Mouse (Mus musculus) stomach, postnatal 0 days (tissue): ENCODE measurements around the gene Dph1. TPM values are rescaled to one million over a fixed set of nuclear protein-coding genes. Genes with fewer than 3 reads are reported as not detected.

Experiments
- ATAC-seq: fragments of 200-750 bp; cut with Nextera tagmentation; 2 replicates; pipeline ENCODE4 v1.8.0; 2017; ENCODE audit not compliant: low FRiP score, low TSS enrichment
- DNase-seq: peaks from one replicate; pipeline ENCODE4 v3.0.0-alpha.2; 2016; ENCODE audit warnings: low spot score
- H3K27ac ChIP-seq: fragments of 300-500 bp; sonication (generic); replicated peaks from 2 replicates; pipeline ENCODE4 v1.5.1; 2014; ENCODE audit warnings: mild to moderate bottlenecking, control low read depth
- H3K27me3 ChIP-seq: fragments of 300-500 bp; sonication (generic); 2 replicates; pipeline ENCODE4 v1.6.1; 2014; ENCODE audit warnings: low read length; ENCODE audit not compliant: control insufficient read depth, insufficient read depth
- H3K36me3 ChIP-seq: fragments of 300-500 bp; sonication (generic); 2 replicates; pipeline ENCODE4 v1.6.1; 2014; ENCODE audit warnings: low read length, mixed read lengths; ENCODE audit not compliant: control insufficient read depth, insufficient read depth
- H3K4me1 ChIP-seq: fragments of 300-500 bp; sonication (generic); replicated peaks from 2 replicates; pipeline ENCODE4 v1.6.1; 2014; ENCODE audit warnings: antibody characterized with exemption; ENCODE audit not compliant: control insufficient read depth, insufficient read depth
- H3K4me2 ChIP-seq: fragments of 300-500 bp; sonication (generic); replicated peaks from 2 replicates; pipeline ENCODE4 v1.6.1; 2014; ENCODE audit warnings: low read depth, mild to moderate bottlenecking, control low read depth, moderate library complexity
- H3K4me3 ChIP-seq: fragments of 300-500 bp; sonication (generic); 2 replicates; pipeline ENCODE4 v1.5.1; 2014; ENCODE audit warnings: low read depth, low read length, control low read depth
- H3K9ac ChIP-seq: fragments of 300-500 bp; sonication (generic); 2 replicates; pipeline ENCODE4 v1.6.1; 2014; ENCODE audit warnings: mild to moderate bottlenecking, low read length, control low read depth, mixed read lengths
- H3K9me3 ChIP-seq: fragments of 300-500 bp; sonication (generic); 2 replicates; pipeline ENCODE4 v1.6.1; 2016; ENCODE audit warnings: low read length; ENCODE audit not compliant: control insufficient read depth
- CTCF ChIP-seq: IDR thresholded peaks from 2 replicates; pipeline ENCODE4 v1.5.1; 2016; ENCODE audit warnings: antibody characterized with exemption, low read depth, mild to moderate bottlenecking, moderate library complexity
- EP300 ChIP-seq: optimal IDR thresholded peaks from 2 replicates; pipeline ENCODE3; 2016; ENCODE audit warnings: antibody characterized with exemption
- WGBS: fragments of 180-500 bp; shearing (Covaris S2); extraction: QIAGEN DNeasy Blood & Tissue Kit; methylation state at CpG from one replicate; pipeline ENCODE4 v1.1.7; 2014; 5-methylcytosine and 5-hydroxymethylcytosine counted together
- polyA plus RNA-seq: library from polyadenylated mRNA; unstranded; fragments of >200 nt; fragmentation: Nextera tagmentation; extraction: Ambion mirVana; gene quantifications from 2 replicates; pipeline ENCODE4 v1.2.1, GENCODE M21; 2015

The Dph1 gene
- polyA plus RNA-seq, 1 experiment from 2014 or later, result 15.2 TPM

- Histone ChIP-seq H3K27me3 (no peaks in the 10 kb centered on the region; the same call in 1 of the 2 replicates), H3K4me1 (peaks cover 3% of the 10 kb centered on the region; the same call in 1 of the 2 replicates), H3K4me3 (no peak overlapping the region), H3K27ac (no peak overlapping the region), H3K9me3 (no peaks in the 10 kb centered on the region), H3K36me3 (no peaks in the 10 kb centered on the region), H3K9ac (no peak overlapping the region), H3K4me2 (peak overlapping the region; percentile 79; the same call in 1 of the 2 replicates)
- no peak for ATAC-seq
- WGBS, result 18% methylated on average over 16 of the region's 17 CpGs
- TF ChIP-seq CTCF (no peak), EP300 (no peak)
- DNase-seq, result no peak
Measured at GRCm38 (mm10) chr11:75171186-75171865, 19.7 kb downstream of the Dph1 start.

GRCm38 (mm10) chr11:75170136-75170751 lies 20.8 kb downstream of the Dph1 start:
- Histone ChIP-seq H3K36me3 (no peaks in the 10 kb centered on the region), H3K9ac (no peak overlapping the region), H3K4me2 (peak overlapping the region; percentile 91), H3K4me3 (peak overlapping the region; percentile 72), H3K27ac (0 out of 2 replicates have a peak overlapping the region, but pooled peaks have one; percentile 18), H3K4me1 (peaks cover 3% of the 10 kb centered on the region; the same call in 1 of the 2 replicates), H3K27me3 (no peaks in the 10 kb centered on the region; the same call in 1 of the 2 replicates), H3K9me3 (no peaks in the 10 kb centered on the region)
- WGBS, result 0% methylated on average over 37 of the region's 38 CpGs
- DNase-seq (peak; percentile 93), ATAC-seq (peak; percentile 56)
- TF ChIP-seq CTCF, result peak; percentile 87
- no peak for TF ChIP-seq EP300

GRCm38 (mm10) chr11:75169405-75170080 lies 21.5 kb downstream of the Dph1 start, which contains the start of gene Hic1:
Gene Hic1 (minus strand): TSS chr11:75169519.
- Histone ChIP-seq H3K27ac (peak within 1 kb of the TSS; percentile 91), H3K4me2 (peak within 1 kb of the TSS; percentile 91), H3K9me3 (no peaks in the 10 kb centered on the region), H3K4me1 (peaks cover 3% of the 10 kb centered on the region; the same call in 1 of the 2 replicates), H3K36me3 (no peaks in the 10 kb centered on the region; the same call in 1 of the 2 replicates), H3K27me3 (no peaks in the 10 kb centered on the region; the same call in 1 of the 2 replicates), H3K9ac (peak within 1 kb of the TSS; percentile 80), H3K4me3 (peak within 1 kb of the TSS; percentile 72)
- TF ChIP-seq EP300 (no peak), CTCF (no peak)
- no peak for ATAC-seq
- WGBS, result 3% methylated on average over 23 of the region's 23 CpGs
- peak; percentile 15 for DNase-seq

- ATAC-seq, result peak; percentile 39
- H3K9ac ChIP-seq, result peak overlapping the region; percentile 80
- no peaks in the 10 kb centered on the region for H3K9me3 ChIP-seq
- DNase-seq, result peak; percentile 90
- WGBS, result 1% methylated on average over 80 of the region's 83 CpGs
- H3K27me3 ChIP-seq, result no peaks in the 10 kb centered on the region; the same call in 1 of the 2 replicates
- H3K4me2 ChIP-seq, result peak overlapping the region; percentile 91
- peak overlapping the region; percentile 72 for H3K4me3 ChIP-seq
- peaks cover 3% of the 10 kb centered on the region; the same call in 1 of the 2 replicates for H3K36me3 ChIP-seq
- peak overlapping the region; percentile 91 for H3K27ac ChIP-seq
- peaks cover 3% of the 10 kb centered on the region; the same call in 1 of the 2 replicates for H3K4me1 ChIP-seq
- TF ChIP-seq EP300 (no peak), CTCF (peak; percentile 94)
Measured at GRCm38 (mm10) chr11:75168590-75169361, 22.3 kb downstream of the Dph1 start.
